Mouse (Mus musculus): ENCODE measurements around the gene Fam76a.

The Fam76a gene

GRCm38 (mm10) chr4:132922558-132923008 is at the start of gene Fam76a:
TSS of gene Fam76a (minus strand) at chr4:132922558.
- peak; percentile 100 for DNase-seq (ENCODE audit: low spot score)

- no peak for DNase-seq (ENCODE audit: low spot score)
Measured at GRCm38 (mm10) chr4:132972101-132972500, 49.7 kb upstream of the Fam76a start.

GRCm38 (mm10) chr4:132971601-132972000 is 49.2 kb upstream of the Fam76a start:
- DNase-seq (ENCODE audit: low spot score), result no peak

- DNase-seq (ENCODE audit: low spot score), result no peak
Measured at GRCm38 (mm10) chr4:132968105-132968938, 46.0 kb upstream of the Fam76a start.

GRCm38 (mm10) chr4:132964473-132964872 is 42.1 kb upstream of the Fam76a start:
- no peak for DNase-seq (ENCODE audit: low spot score)

GRCm38 (mm10) chr4:132964064-132964463 is 41.7 kb upstream of the Fam76a start:
- DNase-seq (ENCODE audit: low spot score), result no peak

GRCm38 (mm10) chr4:132963436-132963835 is 41.1 kb upstream of the Fam76a start:
- no peak for DNase-seq (ENCODE audit: low spot score)

GRCm38 (mm10) chr4:132962628-132963027 is 40.3 kb upstream of the Fam76a start:
- no peak for DNase-seq (ENCODE audit: low spot score)

- DNase-seq (ENCODE audit: low spot score), result no peak
Measured at GRCm38 (mm10) chr4:132961866-132962265, 39.5 kb upstream of the Fam76a start.

GRCm38 (mm10) chr4:132960864-132961639 is 38.7 kb upstream of the Fam76a start:
- DNase-seq (ENCODE audit: low spot score), result no peak

GRCm38 (mm10) chr4:132960313-132960712 is 38.0 kb upstream of the Fam76a start:
- DNase-seq (ENCODE audit: low spot score), result no peak

- DNase-seq (ENCODE audit: low spot score), result no peak
Measured at GRCm38 (mm10) chr4:132959679-132960045, 37.3 kb upstream of the Fam76a start.

GRCm38 (mm10) chr4:132958741-132959678 is 36.7 kb upstream of the Fam76a start:
- no peak for DNase-seq (ENCODE audit: low spot score)

- DNase-seq (ENCODE audit: low spot score), result no peak
Measured at GRCm38 (mm10) chr4:132955395-132955791, 33.0 kb upstream of the Fam76a start.

GRCm38 (mm10) chr4:132954530-132955394 is 32.4 kb upstream of the Fam76a start:
- DNase-seq (ENCODE audit: low spot score), result no peak

GRCm38 (mm10) chr4:132950999-132951398 is 28.6 kb upstream of the Fam76a start:
- DNase-seq (ENCODE audit: low spot score), result no peak

- DNase-seq (ENCODE audit: low spot score), result no peak
Measured at GRCm38 (mm10) chr4:132949882-132950532, 27.6 kb upstream of the Fam76a start.

- peak; percentile 40 for DNase-seq (ENCODE audit: low spot score)
Measured at GRCm38 (mm10) chr4:132946047-132947001, 24.0 kb upstream of the Fam76a start.

Measured in spleen, adult 12 weeks (tissue).